Mouse (Mus musculus) lung, embryonic 14.5 days (tissue): Measurements from ENCODE around the gene Tor1b. TPM values are rescaled to one million over a fixed set of nuclear protein-coding genes. Genes with fewer than 3 reads are reported as not detected.

Experiments used
- ATAC-seq: fragments of 200-750 bp; cut with Nextera tagmentation; 2 replicates; pipeline ENCODE4 v1.8.0; 2017; ENCODE audit warnings: mild to moderate bottlenecking, moderate TSS enrichment, moderate library complexity; ENCODE audit not compliant: insufficient read depth
- DNase-seq: peaks from one replicate; pipeline ENCODE4 v3.0.0-alpha.2; 2015
- H3K27ac ChIP-seq: fragments of 300-500 bp; sonication (generic); 2 replicates; pipeline ENCODE4 v1.5.1; 2014; ENCODE audit warnings: low read depth, mild to moderate bottlenecking, moderate library complexity
- H3K27me3 ChIP-seq: fragments of 300-500 bp; sonication (generic); 2 replicates; pipeline ENCODE4 v1.6.1; 2014; ENCODE audit warnings: low read length, control low read depth; ENCODE audit not compliant: insufficient read depth
- H3K36me3 ChIP-seq: fragments of 300-500 bp; sonication (generic); 2 replicates; pipeline ENCODE4 v1.6.1; 2014; ENCODE audit warnings: control low read depth; ENCODE audit not compliant: insufficient read depth
- H3K4me1 ChIP-seq: fragments of 300-500 bp; sonication (generic); 2 replicates; pipeline ENCODE4 v1.6.1; 2014; ENCODE audit warnings: antibody characterized with exemption, control low read depth; ENCODE audit not compliant: insufficient read depth
- H3K4me2 ChIP-seq: fragments of 300-500 bp; sonication (generic); 2 replicates; pipeline ENCODE4 v1.6.1; 2014; ENCODE audit warnings: mild to moderate bottlenecking
- H3K4me3 ChIP-seq: fragments of 300-500 bp; sonication (generic); 2 replicates; pipeline ENCODE4 v1.5.1; 2014; ENCODE audit warnings: low read depth, low read length
- H3K9ac ChIP-seq: fragments of 300-500 bp; sonication (generic); 2 replicates; pipeline ENCODE4 v1.6.1; 2014
- H3K9me3 ChIP-seq: fragments of 300-500 bp; sonication (generic); 2 replicates; pipeline ENCODE4 v1.6.1; 2016; ENCODE audit warnings: low read depth, low read length, control low read depth
- CTCF ChIP-seq: IDR thresholded peaks from 2 replicates; pipeline ENCODE4 v1.5.1; 2016; ENCODE audit warnings: antibody characterized with exemption, low read depth
- WGBS: fragments of 180-500 bp; shearing (Covaris S2); extraction: QIAGEN DNeasy Blood & Tissue Kit; methylation state at CpG from one replicate; pipeline ENCODE4 v1.1.7; 2014; 5-methylcytosine and 5-hydroxymethylcytosine counted together
- polyA plus RNA-seq: library from polyadenylated mRNA; unstranded; fragments of >200 nt; fragmentation: Nextera tagmentation; extraction: Ambion mirVana; gene quantifications from 2 replicates; pipeline ENCODE4 v1.2.1, GENCODE M21; 2014

Gene Tor1b
- polyA plus RNA-seq, 1 experiment from 2014 or later = 41.0 TPM

DNA sequence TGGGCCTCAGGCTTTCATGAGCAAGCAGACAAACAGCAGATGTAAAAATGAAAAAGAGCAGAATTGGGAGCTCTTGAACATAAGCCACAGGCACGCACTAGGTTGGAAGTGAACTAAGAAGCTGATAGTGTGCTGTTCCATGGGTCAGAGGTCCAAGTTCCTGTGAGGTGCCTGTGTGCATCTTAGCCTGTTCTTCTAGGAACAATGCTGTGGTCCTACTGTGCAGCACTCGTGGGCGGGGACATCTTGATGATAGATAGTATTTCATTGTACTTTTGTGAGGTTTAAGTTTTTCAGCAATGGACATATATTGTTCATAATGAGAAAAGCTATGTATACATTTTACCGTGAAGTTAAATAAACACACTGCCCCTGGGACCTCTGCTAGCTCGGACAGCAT, 54.4 kb downstream of the Tor1b start:
- Histone ChIP-seq H3K4me2 (no peak overlapping the region), H3K9ac (no peak overlapping the region), H3K27ac (no peak overlapping the region), H3K4me3 (no peak overlapping the region), H3K9me3 (no peaks in the 10 kb centered on the region), H3K27me3 (no peaks in the 10 kb centered on the region), H3K4me1 (no peaks in the 10 kb centered on the region), H3K36me3 (0 out of 2 replicates have a peak, but pooled peaks cover 15% of the 10 kb centered on the region)
- DNase-seq (no peak), ATAC-seq (no peak)
- TF ChIP-seq CTCF = no peak
- WGBS = 52% methylated on average over 5 of the region's 5 CpGs

Other genes with a start within 250 kb of the Tor1b start
- 3.9 and 4.3 TPM in 2 replicates for gene 1700001O22Rik, start 149.3 kb upstream of the Tor1b start, polyA plus RNA-seq
- gene Ntmt1, start 145.1 kb upstream of the Tor1b start, polyA plus RNA-seq = 88.3 and 96.0 TPM in 2 replicates
- gene Asb6, start 122.6 kb upstream of the Tor1b start, polyA plus RNA-seq = 32.1 and 34.5 TPM in 2 replicates
- 15.7 and 15.9 TPM in 2 replicates for gene Prrx2, start 118.0 kb upstream of the Tor1b start, polyA plus RNA-seq
- 17.7 and 18.4 TPM in 2 replicates for gene Ptges, start 23.1 kb upstream of the Tor1b start, polyA plus RNA-seq
- 66.4 and 71.6 TPM in 2 replicates for gene Tor1a, start 15.0 kb downstream of the Tor1b start, polyA plus RNA-seq
- gene BC005624, start 29.2 kb downstream of the Tor1b start, polyA plus RNA-seq = 50.0 and 51.3 TPM in 2 replicates
- 11.1 and 12.4 TPM in 2 replicates for gene Usp20, start 29.3 kb downstream of the Tor1b start, polyA plus RNA-seq
- gene Fnbp1, start 189.0 kb downstream of the Tor1b start, polyA plus RNA-seq = 16.8 and 21.1 TPM in 2 replicates
- 23.6 and 24.9 TPM in 2 replicates for gene Gpr107, start 199.4 kb downstream of the Tor1b start, polyA plus RNA-seq